Mouse (Mus musculus) neural tube, embryonic 14.5 days (tissue): ENCODE data around the gene Sgip1. TPM values are rescaled to one million over a fixed set of nuclear protein-coding genes. Genes with fewer than 3 reads are reported as not detected.

ENCODE experiments used
- ATAC-seq: fragments of 200-750 bp; cut with Nextera tagmentation; 2 replicates; pipeline ENCODE4 v1.8.0; 2017; ENCODE audit warnings: low read depth, mild to moderate bottlenecking, moderate TSS enrichment, moderate library complexity
- H3K27ac ChIP-seq: fragments of 300-500 bp; sonication (generic); 2 replicates; pipeline ENCODE4 v1.5.1; 2014; ENCODE audit warnings: low read depth, mild to moderate bottlenecking, control low read depth, low read length, moderate library complexity, mixed read lengths
- H3K27me3 ChIP-seq: fragments of 300-500 bp; sonication (generic); 2 replicates; pipeline ENCODE4 v1.6.1; 2014; ENCODE audit warnings: low read length; ENCODE audit not compliant: control insufficient read depth, insufficient read depth
- H3K36me3 ChIP-seq: fragments of 300-500 bp; sonication (generic); 2 replicates; pipeline ENCODE4 v1.6.1; 2014; ENCODE audit warnings: low read length, mixed read lengths; ENCODE audit not compliant: control insufficient read depth, insufficient read depth
- H3K4me1 ChIP-seq: fragments of 300-500 bp; sonication (generic); 2 replicates; pipeline ENCODE4 v1.6.1; 2014; ENCODE audit warnings: low read length; ENCODE audit not compliant: control insufficient read depth, insufficient read depth
- H3K4me2 ChIP-seq: fragments of 300-500 bp; sonication (generic); 2 replicates; pipeline ENCODE4 v1.6.1; 2014; ENCODE audit warnings: mild to moderate bottlenecking, low read depth, low read length, control low read depth
- H3K4me3 ChIP-seq: fragments of 300-500 bp; sonication (generic); 2 replicates; pipeline ENCODE4 v1.5.1; 2014; ENCODE audit warnings: low read depth, low read length, control low read depth, mixed read lengths
- H3K9ac ChIP-seq: fragments of 300-500 bp; sonication (generic); replicated peaks from 2 replicates; pipeline ENCODE4 v1.6.1; 2014; ENCODE audit warnings: low read depth, mild to moderate bottlenecking, control low read depth, low read length, mixed read lengths
- H3K9me3 ChIP-seq: fragments of 300-500 bp; sonication (generic); 2 replicates; pipeline ENCODE4 v1.6.1; 2016; ENCODE audit warnings: low read length; ENCODE audit not compliant: control insufficient read depth
- WGBS: fragments of 180-500 bp; shearing (Covaris S2); extraction: QIAGEN DNeasy Blood & Tissue Kit; methylation state at CpG from one replicate; pipeline ENCODE4 v1.1.7; 2014; 5-methylcytosine and 5-hydroxymethylcytosine counted together
- polyA plus RNA-seq: library from polyadenylated mRNA; unstranded; fragments of >200 nt; fragmentation: Nextera tagmentation; extraction: Ambion mirVana; gene quantifications from 2 replicates; pipeline ENCODE4 v1.2.1, GENCODE M21; 2014

Sgip1 gene
- polyA plus RNA-seq, 1 experiment from 2014 or later = 86.7 TPM

- 87% methylated on average over 5 of the region's 5 CpGs for WGBS
These were observed 218.3 kb downstream of the Sgip1 start for GRCm38 (mm10) chr4:102959409-102959808.

GRCm38 (mm10) chr4:102964174-102964573 lies 223.1 kb downstream of the Sgip1 start:
- H3K27ac ChIP-seq = no peak overlapping the region
- H3K4me2 ChIP-seq = no peak overlapping the region
- no peak for ATAC-seq
- H3K27me3 ChIP-seq = no peaks in the 10 kb centered on the region
- WGBS = 74% methylated on average over 3 of the region's 3 CpGs
- H3K9me3 ChIP-seq = no peaks in the 10 kb centered on the region
- H3K36me3 ChIP-seq = peaks cover 4% of the 10 kb centered on the region; the same call in 1 of the 2 replicates
- no peak overlapping the region for H3K9ac ChIP-seq
- no peak overlapping the region for H3K4me3 ChIP-seq
- no peaks in the 10 kb centered on the region for H3K4me1 ChIP-seq

More at GRCm38 (mm10) chr4:102959409-102959808, 218.3 kb downstream of the Sgip1 start:
- ATAC-seq = no peak
- H3K4me2 ChIP-seq = no peak overlapping the region
- no peaks in the 10 kb centered on the region for H3K36me3 ChIP-seq
- no peak overlapping the region for H3K27ac ChIP-seq
- H3K27me3 ChIP-seq = no peaks in the 10 kb centered on the region
- H3K9ac ChIP-seq = no peak overlapping the region
- H3K4me1 ChIP-seq = no peaks in the 10 kb centered on the region
- H3K9me3 ChIP-seq = no peaks in the 10 kb centered on the region
- no peak overlapping the region for H3K4me3 ChIP-seq

- no peak overlapping the region for H3K4me2 ChIP-seq
- H3K36me3 ChIP-seq = peaks cover 4% of the 10 kb centered on the region; the same call in 1 of the 2 replicates
- 87% methylated on average over 15 of the region's 15 CpGs for WGBS
These were observed 226.7 kb downstream of the Sgip1 start for GRCm38 (mm10) chr4:102967811-102968210.

GRCm38 (mm10) chr4:102969599-102969998 lies 228.5 kb downstream of the Sgip1 start:
- Histone ChIP-seq H3K27ac (no peak overlapping the region), H3K4me3 (no peak overlapping the region), H3K4me1 (no peaks in the 10 kb centered on the region), H3K9me3 (no peaks in the 10 kb centered on the region), H3K9ac (no peak overlapping the region), H3K27me3 (no peaks in the 10 kb centered on the region), H3K36me3 (peaks cover 4% of the 10 kb centered on the region; the same call in 1 of the 2 replicates), H3K4me2 (no peak overlapping the region)
- ATAC-seq = no peak
- WGBS = 80% methylated on average over 5 of the region's 5 CpGs

More at GRCm38 (mm10) chr4:102967811-102968210, 226.7 kb downstream of the Sgip1 start:
- Histone ChIP-seq H3K4me3 (no peak overlapping the region), H3K9ac (no peak overlapping the region), H3K4me1 (no peaks in the 10 kb centered on the region), H3K9me3 (no peaks in the 10 kb centered on the region), H3K27me3 (no peaks in the 10 kb centered on the region), H3K27ac (no peak overlapping the region)
- no peak for ATAC-seq

- H3K9me3 ChIP-seq = no peaks in the 10 kb centered on the region
- no peaks in the 10 kb centered on the region; the same call in 1 of the 2 replicates for H3K36me3 ChIP-seq
- no peak for ATAC-seq
- H3K27me3 ChIP-seq = no peaks in the 10 kb centered on the region
- H3K4me3 ChIP-seq = no peak overlapping the region
- 75% methylated on average over 5 of the region's 5 CpGs for WGBS
- no peak overlapping the region for H3K4me2 ChIP-seq
- H3K27ac ChIP-seq = no peak overlapping the region
- H3K9ac ChIP-seq = no peak overlapping the region
- no peaks in the 10 kb centered on the region for H3K4me1 ChIP-seq
These were observed 230.1 kb downstream of the Sgip1 start for GRCm38 (mm10) chr4:102971159-102971558.

- H3K4me1 ChIP-seq = no peaks in the 10 kb centered on the region
- no peak overlapping the region for H3K4me3 ChIP-seq
- no peak overlapping the region for H3K9ac ChIP-seq
- H3K9me3 ChIP-seq = no peaks in the 10 kb centered on the region
- no peaks in the 10 kb centered on the region; the same call in 1 of the 2 replicates for H3K36me3 ChIP-seq
- no peak for ATAC-seq
- H3K27me3 ChIP-seq = no peaks in the 10 kb centered on the region
- no peak overlapping the region for H3K4me2 ChIP-seq
- WGBS = 86% methylated on average over 3 of the region's 3 CpGs
- H3K27ac ChIP-seq = no peak overlapping the region
These were observed 231.0 kb downstream of the Sgip1 start for GRCm38 (mm10) chr4:102972071-102972470.

GRCm38 (mm10) chr4:102974172-102974571 lies 233.1 kb downstream of the Sgip1 start:
- WGBS = 79% methylated on average over 5 of the region's 5 CpGs
- Histone ChIP-seq H3K9me3 (no peaks in the 10 kb centered on the region), H3K4me2 (no peak overlapping the region), H3K36me3 (no peaks in the 10 kb centered on the region), H3K4me3 (no peak overlapping the region), H3K27me3 (no peaks in the 10 kb centered on the region; the same call in 1 of the 2 replicates), H3K9ac (no peak overlapping the region), H3K4me1 (peaks cover 11% of the 10 kb centered on the region; the same call in 1 of the 2 replicates), H3K27ac (no peak overlapping the region)
- no peak for ATAC-seq

GRCm38 (mm10) chr4:102976290-102977275 lies 235.5 kb downstream of the Sgip1 start:
- H3K4me2 ChIP-seq = no peak overlapping the region
- no peak overlapping the region for H3K27ac ChIP-seq
- no peak overlapping the region for H3K4me3 ChIP-seq
- no peak for ATAC-seq
- WGBS = 25% methylated on average over 12 of the region's 12 CpGs
- no peaks in the 10 kb centered on the region; the same call in 1 of the 2 replicates for H3K27me3 ChIP-seq
- H3K9me3 ChIP-seq = no peaks in the 10 kb centered on the region
- no peak overlapping the region for H3K9ac ChIP-seq
- H3K4me1 ChIP-seq = peaks cover 11% of the 10 kb centered on the region; the same call in 1 of the 2 replicates
- H3K36me3 ChIP-seq = no peaks in the 10 kb centered on the region
